Mouse (Mus musculus): ENCODE data around the gene Dock4. TPM values are rescaled to one million over a fixed set of nuclear protein-coding genes. Genes with fewer than 3 reads are reported as not detected.

Dock4 gene
- polyA plus RNA-seq, 1 experiment = 0.56 TPM

- Histone ChIP-seq H3K27me3 (ENCODE audit: control insufficient read depth, insufficient read depth, low read length) (no peaks in the 10 kb centered on the region), H3K4me1 (ENCODE audit: control insufficient read depth, insufficient read depth, low read length) (no peaks in the 10 kb centered on the region), H3K4me3 (ENCODE audit: control insufficient read depth, low read depth, low read length) (no peak overlapping the region), H3K27ac (ENCODE audit: control insufficient read depth, insufficient read depth, low read depth, low read length) (no peak overlapping the region), H3K36me3 (ENCODE audit: control insufficient read depth, insufficient read depth, low read length) (no peaks in the 10 kb centered on the region)
- TF ChIP-seq CTCF (IDR thresholded peaks at IDR 0.05; ENCODE audit: control insufficient read depth, insufficient read depth, insufficient replicate concordance, low read depth, low read length) (no peak), POLR2A (IDR thresholded peaks at IDR 0.05; ENCODE audit: control insufficient read depth, low read depth, low read length) (no peak)
Observed at GRCm38 (mm10) chr12:40462693-40463235, 17.0 kb downstream of the Dock4 start.

- Histone ChIP-seq H3K27ac (ENCODE audit: control insufficient read depth, insufficient read depth, low read depth, low read length) (no peak overlapping the region), H3K36me3 (ENCODE audit: control insufficient read depth, insufficient read depth, low read length) (no peaks in the 10 kb centered on the region), H3K4me1 (ENCODE audit: control insufficient read depth, insufficient read depth, low read length) (no peaks in the 10 kb centered on the region), H3K4me3 (ENCODE audit: control insufficient read depth, low read depth, low read length) (no peak overlapping the region), H3K27me3 (ENCODE audit: control insufficient read depth, insufficient read depth, low read length) (no peaks in the 10 kb centered on the region)
- TF ChIP-seq POLR2A (IDR thresholded peaks at IDR 0.05; ENCODE audit: control insufficient read depth, low read depth, low read length) (no peak), CTCF (IDR thresholded peaks at IDR 0.05; ENCODE audit: control insufficient read depth, insufficient read depth, insufficient replicate concordance, low read depth, low read length) (no peak)
Observed at GRCm38 (mm10) chr12:40463828-40464227, 18.1 kb downstream of the Dock4 start.

GRCm38 (mm10) chr12:40464282-40464681 lies 18.5 kb downstream of the Dock4 start:
- H3K4me1 ChIP-seq (ENCODE audit: control insufficient read depth, insufficient read depth, low read length) = no peaks in the 10 kb centered on the region
- H3K27ac ChIP-seq (ENCODE audit: control insufficient read depth, insufficient read depth, low read depth, low read length) = no peak overlapping the region
- TF ChIP-seq POLR2A (IDR thresholded peaks at IDR 0.05; ENCODE audit: control insufficient read depth, low read depth, low read length) (no peak), CTCF (IDR thresholded peaks at IDR 0.05; ENCODE audit: control insufficient read depth, insufficient read depth, insufficient replicate concordance, low read depth, low read length) (no peak)
- H3K4me3 ChIP-seq (ENCODE audit: control insufficient read depth, low read depth, low read length) = no peak overlapping the region
- H3K27me3 ChIP-seq (ENCODE audit: control insufficient read depth, insufficient read depth, low read length) = no peaks in the 10 kb centered on the region
- no peaks in the 10 kb centered on the region for H3K36me3 ChIP-seq (ENCODE audit: control insufficient read depth, insufficient read depth, low read length)

GRCm38 (mm10) chr12:40468235-40468634 lies 22.5 kb downstream of the Dock4 start:
- Histone ChIP-seq H3K27ac (ENCODE audit: control insufficient read depth, insufficient read depth, low read depth, low read length) (no peak overlapping the region), H3K27me3 (ENCODE audit: control insufficient read depth, insufficient read depth, low read length) (no peaks in the 10 kb centered on the region), H3K4me1 (ENCODE audit: control insufficient read depth, insufficient read depth, low read length) (no peaks in the 10 kb centered on the region), H3K36me3 (ENCODE audit: control insufficient read depth, insufficient read depth, low read length) (no peaks in the 10 kb centered on the region), H3K4me3 (ENCODE audit: control insufficient read depth, low read depth, low read length) (no peak overlapping the region)
- TF ChIP-seq POLR2A (IDR thresholded peaks at IDR 0.05; ENCODE audit: control insufficient read depth, low read depth, low read length) (no peak), CTCF (IDR thresholded peaks at IDR 0.05; ENCODE audit: control insufficient read depth, insufficient read depth, insufficient replicate concordance, low read depth, low read length) (no peak)

GRCm38 (mm10) chr12:40469009-40469408 lies 23.3 kb downstream of the Dock4 start:
- TF ChIP-seq CTCF (IDR thresholded peaks at IDR 0.05; ENCODE audit: control insufficient read depth, insufficient read depth, insufficient replicate concordance, low read depth, low read length) = no peak
- TF ChIP-seq POLR2A (IDR thresholded peaks at IDR 0.05; ENCODE audit: control insufficient read depth, low read depth, low read length) = no peak
- no peaks in the 10 kb centered on the region for H3K4me1 ChIP-seq (ENCODE audit: control insufficient read depth, insufficient read depth, low read length)

GRCm38 (mm10) chr12:40471649-40472399 lies 26.1 kb downstream of the Dock4 start:
- Histone ChIP-seq H3K36me3 (ENCODE audit: control insufficient read depth, insufficient read depth, low read length) (no peaks in the 10 kb centered on the region), H3K4me3 (ENCODE audit: control insufficient read depth, low read depth, low read length) (no peak overlapping the region), H3K4me1 (ENCODE audit: control insufficient read depth, insufficient read depth, low read length) (no peaks in the 10 kb centered on the region), H3K27ac (ENCODE audit: control insufficient read depth, insufficient read depth, low read depth, low read length) (no peak overlapping the region), H3K27me3 (ENCODE audit: control insufficient read depth, insufficient read depth, low read length) (no peaks in the 10 kb centered on the region)
- TF ChIP-seq CTCF (IDR thresholded peaks at IDR 0.05; ENCODE audit: control insufficient read depth, insufficient read depth, insufficient replicate concordance, low read depth, low read length) (no peak), POLR2A (IDR thresholded peaks at IDR 0.05; ENCODE audit: control insufficient read depth, low read depth, low read length) (no peak)

More at GRCm38 (mm10) chr12:40469009-40469408, 23.3 kb downstream of the Dock4 start:
- Histone ChIP-seq H3K4me3 (ENCODE audit: control insufficient read depth, low read depth, low read length) (no peak overlapping the region), H3K27me3 (ENCODE audit: control insufficient read depth, insufficient read depth, low read length) (no peaks in the 10 kb centered on the region), H3K36me3 (ENCODE audit: control insufficient read depth, insufficient read depth, low read length) (no peaks in the 10 kb centered on the region), H3K27ac (ENCODE audit: control insufficient read depth, insufficient read depth, low read depth, low read length) (no peak overlapping the region)

- Histone ChIP-seq H3K27ac (ENCODE audit: control insufficient read depth, insufficient read depth, low read depth, low read length) (no peak overlapping the region), H3K36me3 (ENCODE audit: control insufficient read depth, insufficient read depth, low read length) (no peaks in the 10 kb centered on the region)
Observed at GRCm38 (mm10) chr12:40473709-40474108, 28.0 kb downstream of the Dock4 start.

More at GRCm38 (mm10) chr12:40473709-40474108, 28.0 kb downstream of the Dock4 start:
- H3K4me3 ChIP-seq (ENCODE audit: control insufficient read depth, low read depth, low read length) = no peak overlapping the region
- H3K4me1 ChIP-seq (ENCODE audit: control insufficient read depth, insufficient read depth, low read length) = no peaks in the 10 kb centered on the region
- TF ChIP-seq POLR2A (IDR thresholded peaks at IDR 0.05; ENCODE audit: control insufficient read depth, low read depth, low read length) (no peak), CTCF (IDR thresholded peaks at IDR 0.05; ENCODE audit: control insufficient read depth, insufficient read depth, insufficient replicate concordance, low read depth, low read length) (no peak)
- H3K27me3 ChIP-seq (ENCODE audit: control insufficient read depth, insufficient read depth, low read length) = no peaks in the 10 kb centered on the region
